Mouse (Mus musculus) intestine, embryonic 16.5 days (tissue): Measurements from ENCODE around the gene Sppl3. TPM values are rescaled to one million over a fixed set of nuclear protein-coding genes. Genes with fewer than 3 reads are reported as not detected.

ENCODE experiments used
- ATAC-seq: fragments of 200-750 bp; cut with Nextera tagmentation; 2 replicates; pipeline ENCODE4 v1.8.0; 2017; ENCODE audit warnings: moderate TSS enrichment, moderate library complexity
- H3K27ac ChIP-seq: fragments of 300-500 bp; sonication (generic); 2 replicates; pipeline ENCODE4 v1.5.1; 2014; ENCODE audit warnings: mild to moderate bottlenecking, low read length
- H3K27me3 ChIP-seq: fragments of 300-500 bp; sonication (generic); replicated peaks from 2 replicates; pipeline ENCODE4 v1.6.1; 2014; ENCODE audit warnings: low read length, control low read depth, mixed read lengths; ENCODE audit not compliant: control insufficient read depth, insufficient read depth
- H3K36me3 ChIP-seq: fragments of 300-500 bp; sonication (generic); 2 replicates; pipeline ENCODE4 v1.6.1; 2014; ENCODE audit warnings: low read length, control low read depth; ENCODE audit not compliant: control insufficient read depth, insufficient read depth
- H3K4me1 ChIP-seq: fragments of 300-500 bp; sonication (generic); 2 replicates; pipeline ENCODE4 v1.6.1; 2014; ENCODE audit warnings: low read length, control low read depth, mixed read lengths; ENCODE audit not compliant: control insufficient read depth, insufficient read depth
- H3K4me2 ChIP-seq: fragments of 300-500 bp; sonication (generic); 2 replicates; pipeline ENCODE4 v1.6.1; 2014; ENCODE audit warnings: low read depth, low read length, control low read depth
- H3K4me3 ChIP-seq: fragments of 300-500 bp; sonication (generic); 2 replicates; pipeline ENCODE4 v1.5.1; 2014; ENCODE audit warnings: mild to moderate bottlenecking, low read length
- H3K9ac ChIP-seq: fragments of 300-500 bp; sonication (generic); 2 replicates; pipeline ENCODE4 v1.6.1; 2014; ENCODE audit warnings: low read depth, low read length
- H3K9me3 ChIP-seq: fragments of 300-500 bp; sonication (generic); 2 replicates; pipeline ENCODE4 v1.6.1; 2016; ENCODE audit warnings: low read length, control low read depth; ENCODE audit not compliant: control insufficient read depth
- WGBS: fragments of 180-500 bp; shearing (Covaris S2); extraction: QIAGEN DNeasy Blood & Tissue Kit; methylation state at CpG from one replicate; pipeline ENCODE4 v1.1.7; 2014; 5-methylcytosine and 5-hydroxymethylcytosine counted together
- polyA plus RNA-seq: library from polyadenylated mRNA; unstranded; fragments of >200 nt; fragmentation: Nextera tagmentation; extraction: Ambion mirVana; gene quantifications from 2 replicates; pipeline ENCODE4 v1.2.1, GENCODE M21; 2015

The Sppl3 gene
- polyA plus RNA-seq, 1 experiment from 2014 or later: 8.6 TPM

- no peaks in the 10 kb centered on the region for H3K36me3 ChIP-seq
- H3K4me1 ChIP-seq: peaks cover 12% of the 10 kb centered on the region; the same call in 1 of the 2 replicates
- ATAC-seq: no peak
- no peak overlapping the region for H3K27ac ChIP-seq
- H3K4me2 ChIP-seq: no peak overlapping the region
- H3K9me3 ChIP-seq: no peaks in the 10 kb centered on the region
- H3K27me3 ChIP-seq: no peaks in the 10 kb centered on the region
- H3K9ac ChIP-seq: no peak overlapping the region
- WGBS: 72% methylated on average over 15 of the region's 15 CpGs
- no peak overlapping the region for H3K4me3 ChIP-seq
Measured at GRCm38 (mm10) chr5:114982001-114982400, 28.9 kb upstream of the Sppl3 start.

GRCm38 (mm10) chr5:114985074-114985473 is 25.9 kb upstream of the Sppl3 start:
- ATAC-seq: peak; percentile 68
- Histone ChIP-seq H3K27me3 (no peaks in the 10 kb centered on the region), H3K36me3 (no peaks in the 10 kb centered on the region), H3K4me1 (0 out of 2 replicates have a peak, but pooled peaks cover 2% of the 10 kb centered on the region), H3K4me2 (no peak overlapping the region), H3K4me3 (no peak overlapping the region), H3K9ac (no peak overlapping the region), H3K27ac (0 out of 2 replicates have a peak overlapping the region, but pooled peaks have one; percentile 40), H3K9me3 (no peaks in the 10 kb centered on the region)

GRCm38 (mm10) chr5:114996447-114996846 is 14.5 kb upstream of the Sppl3 start:
- H3K9ac ChIP-seq: no peak overlapping the region
- ATAC-seq: no peak
- H3K9me3 ChIP-seq: no peaks in the 10 kb centered on the region
- H3K27ac ChIP-seq: no peak overlapping the region
- H3K36me3 ChIP-seq: no peaks in the 10 kb centered on the region
- no peaks in the 10 kb centered on the region for H3K27me3 ChIP-seq
- WGBS: 83% methylated on average over 16 of the region's 16 CpGs
- H3K4me3 ChIP-seq: no peak overlapping the region
- H3K4me1 ChIP-seq: no peaks in the 10 kb centered on the region; the same call in 1 of the 2 replicates
- H3K4me2 ChIP-seq: no peak overlapping the region

- no peak overlapping the region for H3K4me2 ChIP-seq
- ATAC-seq: no peak
- H3K4me3 ChIP-seq: no peak overlapping the region
- 60% methylated on average over 6 of the region's 6 CpGs for WGBS
- no peaks in the 10 kb centered on the region; the same call in 1 of the 2 replicates for H3K4me1 ChIP-seq
- H3K36me3 ChIP-seq: no peaks in the 10 kb centered on the region
- no peak overlapping the region for H3K9ac ChIP-seq
- H3K27me3 ChIP-seq: no peaks in the 10 kb centered on the region
- no peaks in the 10 kb centered on the region for H3K9me3 ChIP-seq
- H3K27ac ChIP-seq: no peak overlapping the region
Measured at GRCm38 (mm10) chr5:114997327-114997726, 13.6 kb upstream of the Sppl3 start.

- no peak overlapping the region for H3K27ac ChIP-seq
- no peak overlapping the region for H3K4me2 ChIP-seq
- WGBS: 67% methylated on average over 2 of the region's 2 CpGs
- ATAC-seq: no peak
- H3K27me3 ChIP-seq: no peaks in the 10 kb centered on the region
- no peak overlapping the region for H3K4me3 ChIP-seq
- H3K9me3 ChIP-seq: no peaks in the 10 kb centered on the region
- no peak overlapping the region for H3K9ac ChIP-seq
- no peaks in the 10 kb centered on the region for H3K36me3 ChIP-seq
- no peaks in the 10 kb centered on the region; the same call in 1 of the 2 replicates for H3K4me1 ChIP-seq
Measured at GRCm38 (mm10) chr5:115000503-115000902, 10.4 kb upstream of the Sppl3 start.

- no peak overlapping the region for H3K9ac ChIP-seq
- no peak overlapping the region for H3K27ac ChIP-seq
- WGBS: 81% methylated on average over 8 of the region's 8 CpGs
Measured at GRCm38 (mm10) chr5:115001464-115001863, 9.5 kb upstream of the Sppl3 start.

GRCm38 (mm10) chr5:115002781-115003180 is 8.2 kb upstream of the Sppl3 start:
- no peak overlapping the region for H3K27ac ChIP-seq
- no peak overlapping the region for H3K9ac ChIP-seq
- WGBS: 62% methylated on average over 6 of the region's 6 CpGs
- H3K4me2 ChIP-seq: no peak overlapping the region
- H3K27me3 ChIP-seq: no peaks in the 10 kb centered on the region
- H3K4me3 ChIP-seq: no peak overlapping the region
- no peaks in the 10 kb centered on the region; the same call in 1 of the 2 replicates for H3K4me1 ChIP-seq
- no peaks in the 10 kb centered on the region for H3K9me3 ChIP-seq
- no peak for ATAC-seq
- H3K36me3 ChIP-seq: no peaks in the 10 kb centered on the region

More at GRCm38 (mm10) chr5:115001464-115001863, 9.5 kb upstream of the Sppl3 start:
- Histone ChIP-seq H3K4me2 (no peak overlapping the region), H3K36me3 (no peaks in the 10 kb centered on the region), H3K4me3 (no peak overlapping the region), H3K4me1 (no peaks in the 10 kb centered on the region; the same call in 1 of the 2 replicates), H3K27me3 (no peaks in the 10 kb centered on the region), H3K9me3 (no peaks in the 10 kb centered on the region)
- no peak for ATAC-seq

- WGBS: 75% methylated on average over 13 of the region's 13 CpGs
- Histone ChIP-seq H3K27ac (no peak overlapping the region), H3K4me3 (no peak overlapping the region), H3K9ac (no peak overlapping the region), H3K36me3 (no peaks in the 10 kb centered on the region), H3K4me1 (no peaks in the 10 kb centered on the region; the same call in 1 of the 2 replicates), H3K4me2 (no peak overlapping the region), H3K27me3 (no peaks in the 10 kb centered on the region), H3K9me3 (no peaks in the 10 kb centered on the region)
- ATAC-seq: no peak
Measured at GRCm38 (mm10) chr5:115003224-115003873, 7.6 kb upstream of the Sppl3 start.

- H3K9ac ChIP-seq: no peak overlapping the region
- H3K36me3 ChIP-seq: no peaks in the 10 kb centered on the region
- H3K27ac ChIP-seq: no peak overlapping the region
- ATAC-seq: no peak
- peaks cover 6% of the 10 kb centered on the region for H3K4me1 ChIP-seq
- no peak overlapping the region for H3K4me3 ChIP-seq
- no peaks in the 10 kb centered on the region for H3K27me3 ChIP-seq
- H3K4me2 ChIP-seq: no peak overlapping the region
- no peaks in the 10 kb centered on the region for H3K9me3 ChIP-seq
- WGBS: 90% methylated on average over 5 of the region's 5 CpGs
Measured at GRCm38 (mm10) chr5:115007768-115008167, 3.2 kb upstream of the Sppl3 start.

- no peak overlapping the region for H3K4me2 ChIP-seq
- H3K4me1 ChIP-seq: peaks cover 12% of the 10 kb centered on the region
- H3K9ac ChIP-seq: no peak overlapping the region
- H3K27ac ChIP-seq: no peak overlapping the region
- ATAC-seq: no peak
- no peaks in the 10 kb centered on the region for H3K9me3 ChIP-seq
- H3K36me3 ChIP-seq: no peaks in the 10 kb centered on the region
- no peaks in the 10 kb centered on the region for H3K27me3 ChIP-seq
- WGBS: 84% methylated on average over 7 of the region's 7 CpGs
- no peak overlapping the region for H3K4me3 ChIP-seq
Measured at GRCm38 (mm10) chr5:115008307-115008706, 2.6 kb upstream of the Sppl3 start.
